Mouse (Mus musculus) stomach, embryonic 14.5 days (tissue): ENCODE data around the gene Dido1. TPM values are rescaled to one million over a fixed set of nuclear protein-coding genes. Genes with fewer than 3 reads are reported as not detected.
"Not testable (repeated sequence)": the region's sequence is repeated elsewhere in the genome, so short reads cannot be mapped to it uniquely, and the experiment has no call there.

Source experiments
- ATAC-seq: fragments of 200-750 bp; cut with Nextera tagmentation; 2 replicates; pipeline ENCODE4 v1.8.0; 2017; ENCODE audit warnings: low read depth, moderate TSS enrichment; ENCODE audit not compliant: insufficient number of reproducible peaks, insufficient read depth, low FRiP score
- H3K27ac ChIP-seq: fragments of 300-500 bp; sonication (generic); 2 replicates; pipeline ENCODE4 v1.5.1; 2014; ENCODE audit warnings: mild to moderate bottlenecking, low read length, moderate library complexity, mixed read lengths
- H3K27me3 ChIP-seq: fragments of 300-500 bp; sonication (generic); 2 replicates; pipeline ENCODE4 v1.6.1; 2014; ENCODE audit warnings: low read length, control low read depth, mixed read lengths; ENCODE audit not compliant: control insufficient read depth, insufficient read depth
- H3K36me3 ChIP-seq: fragments of 300-500 bp; sonication (generic); 2 replicates; pipeline ENCODE4 v1.6.1; 2014; ENCODE audit warnings: mild to moderate bottlenecking, control low read depth, low read length, moderate library complexity, mixed read lengths; ENCODE audit not compliant: control insufficient read depth, insufficient read depth
- H3K4me1 ChIP-seq: fragments of 300-500 bp; sonication (generic); 2 replicates; pipeline ENCODE4 v1.6.1; 2014; ENCODE audit warnings: low read length, control low read depth, mixed read lengths; ENCODE audit not compliant: control insufficient read depth, insufficient read depth
- H3K4me2 ChIP-seq: fragments of 300-500 bp; sonication (generic); replicated peaks from 2 replicates; pipeline ENCODE4 v1.6.1; 2014; ENCODE audit warnings: low read depth, low read length, control low read depth
- H3K4me3 ChIP-seq: fragments of 300-500 bp; sonication (generic); 2 replicates; pipeline ENCODE4 v1.5.1; 2014; ENCODE audit warnings: low read depth, low read length, control low read depth
- H3K9ac ChIP-seq: fragments of 300-500 bp; sonication (generic); replicated peaks from 2 replicates; pipeline ENCODE4 v1.6.1; 2014; ENCODE audit warnings: low read depth, mild to moderate bottlenecking, control low read depth, low read length, moderate library complexity, mixed read lengths
- H3K9me3 ChIP-seq: fragments of 300-500 bp; sonication (generic); 2 replicates; pipeline ENCODE4 v1.6.1; 2016; ENCODE audit warnings: low read depth, low read length, control low read depth; ENCODE audit not compliant: control insufficient read depth
- WGBS: fragments of 180-500 bp; shearing (Covaris S2); extraction: QIAGEN DNeasy Blood & Tissue Kit; methylation state at CpG from one replicate; pipeline ENCODE4 v1.1.7; 2014; 5-methylcytosine and 5-hydroxymethylcytosine counted together
- polyA plus RNA-seq: library from polyadenylated mRNA; unstranded; fragments of >200 nt; fragmentation: Nextera tagmentation; extraction: Ambion mirVana; gene quantifications from 2 replicates; pipeline ENCODE4 v1.2.1, GENCODE M21; 2014

The Dido1 gene
- polyA plus RNA-seq, 1 experiment from 2014 or later: 41.2 TPM

- Histone ChIP-seq H3K36me3 (peaks cover 14% of the 10 kb centered on the region), H3K4me3 (no peak overlapping the region)
Observed at GRCm38 (mm10) chr2:180726658-180727442, 17.1 kb upstream of the Dido1 start.

GRCm38 (mm10) chr2:180725856-180726629, 16.2 kb upstream of the Dido1 start:
- Histone ChIP-seq H3K9me3 (no peaks in the 10 kb centered on the region), H3K4me1 (peaks cover 5% of the 10 kb centered on the region; the same call in 1 of the 2 replicates), H3K27ac (no peak overlapping the region), H3K4me2 (peak overlapping the region; percentile 45), H3K27me3 (no peaks in the 10 kb centered on the region), H3K4me3 (no peak overlapping the region), H3K9ac (no peak overlapping the region; the same call in 1 of the 2 replicates), H3K36me3 (peaks cover 21% of the 10 kb centered on the region)
- ATAC-seq: no peak
- WGBS: 21% methylated on average over 7 of the region's 8 CpGs

More at GRCm38 (mm10) chr2:180726658-180727442, 17.1 kb upstream of the Dido1 start:
- no peak overlapping the region for H3K9ac ChIP-seq
- H3K27ac ChIP-seq: no peak overlapping the region
- H3K9me3 ChIP-seq: no peaks in the 10 kb centered on the region
- peaks cover 8% of the 10 kb centered on the region; the same call in 1 of the 2 replicates for H3K4me1 ChIP-seq
- no peaks in the 10 kb centered on the region for H3K27me3 ChIP-seq
- no peak overlapping the region for H3K4me2 ChIP-seq
- no peak for ATAC-seq
- WGBS: 56% methylated on average over 6 of the region's 6 CpGs

GRCm38 (mm10) chr2:180725414-180725778, 15.6 kb upstream of the Dido1 start:
- no peak overlapping the region; the same call in 1 of the 2 replicates for H3K9ac ChIP-seq
- ATAC-seq: peak; percentile 18; the same call in 1 of the 2 replicates

GRCm38 (mm10) chr2:180724585-180725413, 15.0 kb upstream of the Dido1 start, which contains the start of gene Slc17a9:
Slc17a9 (plus strand) TSS chr2:180725263.
- peak within 1 kb of the TSS; percentile 33; the same call in 1 of the 2 replicates for H3K9ac ChIP-seq
- 4% methylated on average over 18 of the region's 18 CpGs for WGBS
- ATAC-seq: peak; percentile 75
- peaks cover 5% of the 10 kb centered on the region; the same call in 1 of the 2 replicates for H3K4me1 ChIP-seq
- H3K9me3 ChIP-seq: no peaks in the 10 kb centered on the region
- H3K27me3 ChIP-seq: no peaks in the 10 kb centered on the region
- H3K4me3 ChIP-seq: peak within 1 kb of the TSS; percentile 19
- H3K4me2 ChIP-seq: peak within 1 kb of the TSS; percentile 45
- H3K27ac ChIP-seq: peak within 1 kb of the TSS; percentile 10; the same call in 1 of the 2 replicates
- peaks cover 32% of the 10 kb centered on the region for H3K36me3 ChIP-seq

More at GRCm38 (mm10) chr2:180725414-180725778, 15.6 kb upstream of the Dido1 start:
- Histone ChIP-seq H3K9me3 (no peaks in the 10 kb centered on the region), H3K27ac (peak overlapping the region; percentile 10; the same call in 1 of the 2 replicates), H3K27me3 (no peaks in the 10 kb centered on the region), H3K4me1 (peaks cover 5% of the 10 kb centered on the region; the same call in 1 of the 2 replicates), H3K4me2 (peak overlapping the region; percentile 45), H3K36me3 (peaks cover 27% of the 10 kb centered on the region), H3K4me3 (peak overlapping the region; percentile 19)
- 2% methylated on average over 6 of the region's 6 CpGs for WGBS

GRCm38 (mm10) chr2:180723865-180724264, 14.1 kb upstream of the Dido1 start:
- no peak for ATAC-seq
- peaks cover 5% of the 10 kb centered on the region; the same call in 1 of the 2 replicates for H3K4me1 ChIP-seq
- H3K27me3 ChIP-seq: no peaks in the 10 kb centered on the region
- no peaks in the 10 kb centered on the region for H3K9me3 ChIP-seq
- H3K36me3 ChIP-seq: peaks cover 39% of the 10 kb centered on the region
- H3K27ac ChIP-seq: no peak overlapping the region
- H3K9ac ChIP-seq: no peak overlapping the region
- 58% methylated on average over 2 of the region's 2 CpGs for WGBS
- H3K4me2 ChIP-seq: no peak overlapping the region
- H3K4me3 ChIP-seq: no peak overlapping the region

GRCm38 (mm10) chr2:180722748-180723147, 12.9 kb upstream of the Dido1 start:
- H3K9me3 ChIP-seq, H3K4me2 ChIP-seq, H3K4me1 ChIP-seq, H3K27ac ChIP-seq, ATAC-seq, H3K27me3 ChIP-seq, H3K4me3 ChIP-seq, H3K9ac ChIP-seq: not testable (repeated sequence)
- H3K36me3 ChIP-seq: peaks cover 48% of the 10 kb centered on the region
- WGBS: 90% methylated on average over 5 of the region's 5 CpGs

GRCm38 (mm10) chr2:180712037-180712689, 2.4 kb upstream of the Dido1 start:
- H3K4me3 ChIP-seq: no peak overlapping the region
- no peak for ATAC-seq
- no peak overlapping the region for H3K27ac ChIP-seq
- no peak overlapping the region for H3K4me2 ChIP-seq
- no peaks in the 10 kb centered on the region for H3K27me3 ChIP-seq
- H3K36me3 ChIP-seq: peaks cover 21% of the 10 kb centered on the region
- H3K4me1 ChIP-seq: peaks cover 10% of the 10 kb centered on the region; the same call in 1 of the 2 replicates
- no peak overlapping the region for H3K9ac ChIP-seq
- WGBS: 94% methylated on average over 5 of the region's 5 CpGs
- no peaks in the 10 kb centered on the region for H3K9me3 ChIP-seq
